Mouse (Mus musculus): ENCODE measurements around the gene Erp44. TPM values are rescaled to one million over a fixed set of nuclear protein-coding genes. Genes with fewer than 3 reads are reported as not detected.

The Erp44 gene
- polyA plus RNA-seq (2021; fragmentation: Nextera tagmentation), result 34.0 and 35.3 TPM in 2 replicates
- long read RNA-seq, experiment 1, transcript Erp44-201 (12 exons, 2,624 nt), result major isoform, 68 of 87 reads
- long read RNA-seq, experiment 1, partial matches to known transcripts, result 9 of 87 reads
- long read RNA-seq, experiment 1, other reads (novel, unspliced or antisense), result 10 of 87 reads
- long read RNA-seq, experiment 2, transcript Erp44-201 (12 exons, 2,624 nt), result major isoform, 241 of 263 reads
- long read RNA-seq, experiment 2, partial matches to known transcripts, result 6 of 263 reads
- long read RNA-seq, experiment 2, other reads (novel, unspliced or antisense), result 16 of 263 reads

GRCm38 (mm10) chr4:48279498-48280134 is at the start of gene Erp44, which contains the start of gene Invs:
Gene Erp44 (minus strand): TSS chr4:48279558.
Gene Invs (plus strand): TSS chr4:48279760.

Small RNA genes lying within 50 kb of the gene (microRNA-seq; reads per million reads assigned to microRNA genes)
- not detected for gene Mir1958

Other genes with a start within 250 kb of the Erp44 start
- 28.4 and 39.4 TPM in 2 replicates for gene Nr4a3, start 234.4 kb downstream of the Erp44 start, polyA plus RNA-seq (2021; fragmentation: Nextera tagmentation)
- gene Stx17, start 154.6 kb downstream of the Erp44 start, polyA plus RNA-seq (2021; fragmentation: Nextera tagmentation), result 15.4 and 16.1 TPM in 2 replicates
- 0.94 and 1.4 TPM in 2 replicates for gene Invs, start 202 bp upstream of the Erp44 start, polyA plus RNA-seq (2021; fragmentation: Nextera tagmentation)
- 11.0 and 12.7 TPM in 2 replicates for gene Tex10, start 193.9 kb upstream of the Erp44 start, polyA plus RNA-seq (2021; fragmentation: Nextera tagmentation)

Data from layer of hippocampus, adult 6 months (tissue).